Mouse (Mus musculus) spleen, adult 12 weeks (tissue): ENCODE results near the gene Gpat3.

Experiments used
- DNase-seq: peaks from one replicate; pipeline ENCODE4 v3.0.0; 2022; ENCODE audit warnings: low spot score

Gpat3 gene

GRCm38 (mm10) chr5:100861140-100861539 is 15.6 kb downstream of the Gpat3 start:
- no peak for DNase-seq

- no peak for DNase-seq
These were observed 16.3 kb downstream of the Gpat3 start for GRCm38 (mm10) chr5:100861811-100862210.

- DNase-seq = no peak
These were observed 17.6 kb downstream of the Gpat3 start for GRCm38 (mm10) chr5:100863091-100863490.

DNA sequence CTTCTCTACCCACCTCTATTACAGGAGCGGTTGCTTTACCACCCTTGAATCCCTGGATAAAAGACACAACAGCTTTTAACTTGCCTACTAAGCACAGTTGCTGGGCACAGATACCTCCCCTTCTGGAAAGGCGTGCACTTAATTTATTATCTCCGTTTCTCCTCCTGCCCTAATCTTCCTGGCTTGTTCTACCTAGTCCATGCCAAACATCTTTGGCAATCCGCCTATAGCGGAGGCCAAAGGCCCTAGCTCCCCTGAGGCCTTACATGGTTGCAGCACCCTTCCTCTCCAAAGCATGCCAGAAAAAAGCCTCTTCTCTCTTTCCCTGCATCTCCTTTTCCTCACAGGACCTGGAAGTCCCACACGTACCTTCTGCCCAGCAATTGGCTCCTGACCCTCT is 18.9 kb downstream of the Gpat3 start:
- no peak for DNase-seq

DNA sequence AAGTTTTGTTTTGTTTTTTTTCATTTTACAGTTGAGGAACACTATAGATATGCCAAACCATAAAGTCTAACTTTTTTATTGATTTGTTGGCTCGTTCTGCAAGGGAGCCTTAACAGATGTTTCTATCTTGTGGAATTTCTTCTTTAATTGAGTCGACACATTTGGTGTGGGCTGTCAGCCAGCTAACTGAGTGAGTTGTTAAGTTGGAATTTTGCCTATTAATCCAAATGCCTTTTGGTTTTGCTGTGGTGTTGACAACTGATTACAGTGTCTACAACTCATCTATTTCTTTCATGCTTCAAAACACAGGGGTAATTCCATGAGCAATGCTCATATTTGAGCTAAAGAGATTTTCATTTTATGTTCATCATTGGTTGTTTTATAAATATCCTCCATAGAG is 20.7 kb downstream of the Gpat3 start:
- no peak for DNase-seq

GRCm38 (mm10) chr5:100869197-100869895 is 23.8 kb downstream of the Gpat3 start:
- no peak for DNase-seq

DNA sequence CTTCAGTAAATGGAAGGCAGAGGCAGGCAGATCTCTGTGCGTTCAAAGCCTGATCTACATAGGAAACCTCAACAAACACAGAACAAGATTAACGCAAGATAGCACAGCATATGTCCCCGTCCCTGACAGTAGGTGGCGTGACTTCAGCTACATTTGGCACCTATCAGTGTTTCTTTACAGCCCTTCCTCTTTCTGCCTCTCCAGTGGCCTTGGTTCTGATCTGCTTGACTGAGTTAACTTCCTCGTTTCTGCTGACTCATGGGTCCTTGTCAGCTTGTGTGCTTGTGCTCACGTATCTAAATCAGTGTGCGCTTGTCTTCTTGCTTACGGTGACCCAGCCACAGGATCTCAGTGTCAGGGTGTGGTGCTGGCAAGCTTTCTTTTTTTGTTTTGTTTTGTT is 26.5 kb downstream of the Gpat3 start:
- DNase-seq = no peak

DNA sequence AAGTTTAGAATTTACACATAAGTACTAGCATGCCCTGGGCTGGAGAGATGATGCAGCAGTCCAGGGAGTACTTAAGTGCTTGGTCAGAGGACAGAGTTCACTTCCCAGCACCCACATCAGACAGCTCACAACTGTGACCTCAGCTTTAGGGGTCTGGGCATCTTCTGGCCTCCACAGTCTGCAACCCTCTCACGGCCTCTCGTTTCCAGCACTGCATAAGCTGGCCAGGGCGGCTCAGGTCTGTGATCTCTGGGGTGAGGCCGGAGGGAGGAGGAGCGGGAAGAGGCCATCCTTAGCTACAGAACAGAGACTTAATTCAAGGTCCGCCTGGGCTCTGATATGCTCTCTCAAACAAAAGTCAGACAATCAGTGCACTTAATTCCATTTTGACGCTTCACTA is 29.2 kb downstream of the Gpat3 start:
- DNase-seq = no peak

- no peak for DNase-seq
These were observed 29.7 kb downstream of the Gpat3 start for GRCm38 (mm10) chr5:100875180-100875579.

DNA sequence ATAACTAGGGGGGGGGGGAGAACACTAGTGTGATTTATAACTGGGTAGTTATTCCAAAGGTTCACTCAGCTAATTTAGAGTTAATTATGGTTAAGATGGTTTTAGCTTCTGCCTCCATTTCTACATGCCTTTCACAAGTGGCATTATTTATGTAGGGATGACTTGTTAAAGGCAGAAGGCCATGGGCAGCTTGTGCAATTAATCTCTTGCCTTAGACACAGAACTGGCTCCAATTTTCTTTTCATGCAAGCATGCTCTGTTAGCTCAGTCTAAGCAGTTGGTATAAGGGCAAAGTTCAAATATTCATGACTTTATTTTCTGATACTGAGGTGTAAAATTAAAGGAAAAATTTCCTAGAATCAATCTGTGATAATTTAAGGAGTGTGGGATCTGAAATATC is 31.5 kb downstream of the Gpat3 start:
- no peak for DNase-seq

DNA sequence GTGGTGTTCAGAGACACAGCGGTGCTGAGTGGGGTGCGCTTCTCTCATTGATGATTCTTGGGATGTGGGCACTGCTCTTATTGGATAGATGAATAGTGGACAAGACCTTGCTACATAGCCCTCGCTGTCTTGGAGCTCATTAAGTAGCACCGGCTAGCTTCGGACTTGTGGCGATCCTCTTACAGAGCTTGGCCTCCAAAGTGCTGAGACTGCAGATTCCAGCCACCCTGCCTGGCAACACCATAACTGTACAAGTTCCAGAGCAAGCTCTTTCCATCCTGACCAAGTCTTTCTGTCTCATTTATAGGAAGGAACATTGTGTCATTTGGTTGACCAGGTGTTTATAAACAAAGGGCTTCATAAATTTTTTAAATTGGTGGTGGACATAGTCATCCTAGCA is 39.7 kb downstream of the Gpat3 start:
- DNase-seq = no peak

- DNase-seq = no peak
These were observed 40.9 kb downstream of the Gpat3 start for GRCm38 (mm10) chr5:100886331-100886988.

GRCm38 (mm10) chr5:100896199-100896598 is 50.7 kb downstream of the Gpat3 start:
- no peak for DNase-seq

GRCm38 (mm10) chr5:100899745-100900489 is 54.4 kb downstream of the Gpat3 start:
- DNase-seq = no peak

DNA sequence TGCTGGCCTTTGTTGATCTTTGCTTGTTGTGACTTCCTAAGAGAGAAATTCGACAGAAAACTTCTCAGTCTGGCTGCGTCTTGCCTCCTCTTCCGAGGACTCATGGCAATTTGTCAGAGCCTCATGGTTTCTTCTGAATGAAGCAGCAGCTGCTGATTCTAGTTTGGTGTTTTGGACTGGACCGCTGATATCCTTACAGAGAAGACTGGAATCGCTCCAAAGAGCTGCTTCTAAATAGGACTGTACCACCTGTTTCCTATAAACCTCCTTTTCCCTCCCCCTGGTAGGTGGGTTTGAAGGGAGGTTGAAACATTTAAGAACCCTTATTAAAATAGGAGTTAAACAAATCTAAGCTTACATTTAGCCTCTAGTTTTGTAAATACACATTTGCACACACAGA is 55.5 kb downstream of the Gpat3 start:
- DNase-seq = no peak

DNA sequence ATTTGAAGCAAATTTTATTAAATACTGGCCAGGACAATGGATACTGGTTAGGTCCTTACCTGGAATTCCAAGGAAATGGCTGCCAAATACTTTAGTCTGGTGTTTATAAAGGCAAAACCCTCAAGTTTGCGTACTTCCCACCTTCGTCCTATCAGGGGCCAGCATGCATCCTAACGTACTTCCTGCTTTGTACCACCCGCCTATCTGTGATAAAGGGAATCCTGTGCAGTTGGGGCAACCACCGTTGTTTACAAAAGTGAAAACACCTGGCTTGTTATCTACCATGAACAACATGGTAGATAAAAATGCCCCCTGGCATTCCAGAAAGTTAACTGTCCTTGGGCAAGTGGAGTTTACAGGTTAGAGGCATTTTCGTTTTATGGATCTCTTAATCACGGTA is 63.0 kb downstream of the Gpat3 start:
- DNase-seq = no peak

DNA sequence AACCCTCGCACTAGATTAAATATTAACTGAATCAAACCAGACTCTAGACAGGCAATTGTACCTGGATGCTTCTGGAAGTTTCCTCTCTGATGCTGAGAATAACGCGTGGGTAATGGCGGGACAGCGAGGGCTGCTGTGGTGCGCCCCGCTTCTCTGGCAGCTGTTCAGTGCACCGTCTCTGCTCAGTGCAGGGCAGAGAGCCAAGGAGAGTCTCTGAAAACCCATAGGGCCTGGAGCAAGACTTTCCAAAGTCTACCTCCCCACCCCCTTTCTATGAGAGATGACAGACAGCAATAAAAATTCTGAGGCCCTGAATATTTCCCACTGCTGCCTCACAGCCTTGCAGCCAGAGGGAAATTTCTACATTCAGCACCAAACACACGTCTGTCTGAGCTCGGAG is 63.4 kb downstream of the Gpat3 start:
- no peak for DNase-seq

DNA sequence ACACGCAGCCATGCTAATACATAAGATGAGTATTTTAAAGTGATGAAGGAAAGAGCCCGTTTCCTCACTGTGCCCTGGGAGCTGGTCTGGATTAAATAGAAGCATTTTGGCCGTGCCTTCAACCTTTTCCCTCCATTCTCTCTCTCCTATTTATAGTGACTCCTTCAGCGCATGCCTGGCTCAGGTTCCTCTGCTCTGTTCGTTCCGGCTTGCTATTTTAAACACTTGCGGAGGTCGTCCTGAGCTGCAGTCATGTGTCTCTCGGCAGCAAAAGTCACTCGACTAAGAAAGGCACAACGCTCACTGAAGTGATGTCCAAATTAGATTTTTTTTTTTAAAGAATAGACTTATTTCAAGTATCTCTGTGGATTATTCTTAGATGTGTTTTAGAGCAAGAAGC is 64.2 kb downstream of the Gpat3 start:
- DNase-seq = no peak

DNA sequence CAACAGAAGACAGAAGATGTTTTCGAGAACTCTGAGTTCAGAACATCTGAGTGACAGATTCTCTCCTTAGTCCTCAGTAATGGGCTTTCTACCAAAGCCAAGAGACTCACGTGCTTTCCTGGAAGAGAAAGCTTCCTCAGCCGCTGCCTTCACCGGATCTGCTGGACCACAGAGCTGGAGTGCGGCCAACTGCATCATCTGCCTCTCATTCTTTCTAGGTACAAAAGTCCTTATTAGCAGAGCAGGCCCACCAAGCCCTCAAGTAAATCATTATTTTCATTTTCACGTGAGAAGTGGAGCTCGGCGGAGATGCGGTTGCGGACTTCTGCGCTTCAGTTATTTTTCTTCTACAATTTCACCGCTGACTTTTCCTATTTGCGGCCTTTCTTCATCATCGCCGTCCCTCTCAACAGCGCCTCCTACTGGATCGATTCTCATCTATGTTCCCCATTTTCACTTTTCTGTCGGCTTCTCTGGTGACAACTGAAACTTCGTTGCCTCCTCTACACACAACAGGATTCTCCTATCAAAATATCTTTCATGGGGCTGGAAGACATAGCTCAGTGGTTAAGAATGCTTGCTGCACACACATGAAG is 66.1 kb downstream of the Gpat3 start:
- DNase-seq = no peak

DNA sequence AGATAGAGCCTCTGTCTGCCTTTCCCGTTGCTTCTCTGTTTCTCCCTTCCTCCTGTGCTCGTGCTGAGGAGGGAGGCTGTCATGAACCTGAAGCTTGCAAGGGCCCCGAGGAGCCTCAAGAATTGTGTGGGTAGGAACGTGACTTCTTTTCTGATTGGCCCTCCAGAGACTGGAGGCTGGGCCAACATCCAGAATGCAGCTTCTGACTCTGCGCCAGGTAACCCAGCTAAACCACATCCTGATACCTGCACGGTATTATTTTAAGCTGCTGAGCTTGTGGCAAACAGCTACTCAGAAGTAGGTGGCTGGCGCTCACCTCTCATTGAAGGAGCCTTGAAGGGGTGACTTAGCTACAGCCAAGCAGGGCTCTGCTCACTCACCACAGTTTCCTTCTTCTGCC is 66.9 kb downstream of the Gpat3 start:
- no peak for DNase-seq

DNA sequence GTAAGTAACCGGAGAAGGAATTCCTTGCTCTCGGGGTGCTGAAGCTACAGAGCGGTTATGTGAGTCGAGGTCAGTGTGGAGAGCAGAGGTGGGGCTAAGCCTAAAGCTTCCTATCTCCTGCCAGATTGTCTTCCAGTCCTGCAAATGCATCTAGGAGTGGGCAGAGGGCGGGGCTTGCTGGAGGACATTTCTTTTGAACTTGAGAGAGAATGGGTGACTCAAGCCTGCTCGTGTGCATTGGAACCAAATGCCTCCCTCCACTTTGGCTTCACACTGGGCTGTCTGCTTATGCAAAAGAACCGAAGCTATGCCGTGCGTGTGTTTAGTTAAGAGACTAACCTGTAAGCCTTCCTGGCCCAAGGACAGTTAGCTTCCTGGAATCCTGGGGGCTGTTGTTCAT is 67.8 kb downstream of the Gpat3 start:
- no peak for DNase-seq

DNA sequence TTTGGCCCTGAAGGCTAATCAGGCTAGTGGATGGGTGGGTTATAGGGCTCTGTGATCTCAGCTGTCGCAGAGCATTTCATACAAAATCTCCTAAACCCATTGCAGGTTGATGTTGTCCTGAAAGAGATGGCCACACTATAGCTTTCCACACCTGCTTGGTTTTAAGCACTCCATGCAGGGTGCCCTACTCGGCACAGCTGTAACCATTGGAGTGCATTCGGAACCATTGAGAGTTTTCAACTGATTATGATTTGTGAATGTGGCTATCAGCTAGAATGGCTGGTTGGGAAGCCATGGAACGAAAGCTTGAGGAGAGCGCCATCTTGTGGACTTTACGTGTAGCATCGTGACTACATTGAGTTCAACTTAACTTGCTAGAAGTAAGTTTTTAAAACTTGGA is 69.5 kb downstream of the Gpat3 start:
- peak; percentile 7 for DNase-seq

DNA sequence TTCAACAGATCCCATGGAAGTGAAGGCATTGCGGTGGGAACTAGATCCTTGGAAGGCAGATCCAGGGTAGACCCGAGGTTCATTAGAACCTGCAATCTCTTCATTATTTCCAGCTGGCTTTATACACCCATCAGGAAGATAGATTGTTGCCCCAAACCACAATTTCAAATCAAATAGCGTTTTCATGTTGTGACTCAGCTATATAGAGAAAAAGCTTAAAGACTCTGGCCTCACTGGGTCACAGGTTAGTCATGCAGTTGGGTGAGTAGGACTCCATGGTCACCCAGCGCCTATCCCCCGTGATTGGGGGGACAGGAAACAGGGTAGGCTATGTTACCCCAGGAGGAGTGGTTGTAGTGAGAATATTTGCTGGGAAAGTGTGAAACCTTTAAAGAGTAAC is 69.9 kb downstream of the Gpat3 start:
- DNase-seq = no peak
